Mouse (Mus musculus): ENCODE measurements at regions not wholly inside any gene's neighbourhood (a gene's known extent, or its start where the extent isn't known, plus 50 kb on each side); places are given as distances from the start of the nearest gene placed in this dataset.

GRCm38 (mm10) chr6:112546033-112546432 lies 56.3 kb upstream of the Oxtr start:
- Histone ChIP-seq H3K4me2 (replicated peaks) (no peak overlapping the region), H3K27ac (replicated peaks) (no peak overlapping the region), H3K4me3 (no peak overlapping the region), H3K36me3 (no peaks in the 10 kb centered on the region), H3K9ac (replicated peaks) (no peak overlapping the region), H3K9me3 (no peaks in the 10 kb centered on the region), H3K4me1 (no peaks in the 10 kb centered on the region), H3K27me3 (no peaks in the 10 kb centered on the region)
- no peak for ATAC-seq (replicated peaks)
- WGBS, result 69% methylated on average over 5 of the region's 5 CpGs

- no peak overlapping the region for H3K27ac ChIP-seq (replicated peaks)
- no peaks in the 10 kb centered on the region for H3K36me3 ChIP-seq
- no peak overlapping the region for H3K4me2 ChIP-seq (replicated peaks)
- 74% methylated on average over 4 of the region's 4 CpGs for WGBS
- H3K9ac ChIP-seq (replicated peaks), result no peak overlapping the region
- no peak overlapping the region for H3K4me3 ChIP-seq
- no peaks in the 10 kb centered on the region for H3K9me3 ChIP-seq
- no peaks in the 10 kb centered on the region for H3K4me1 ChIP-seq
- no peak for ATAC-seq (replicated peaks)
- H3K27me3 ChIP-seq, result no peaks in the 10 kb centered on the region
Measured at GRCm38 (mm10) chr6:112544315-112544714, 54.6 kb upstream of the Oxtr start.

GRCm38 (mm10) chr6:112542692-112543091 lies 52.9 kb upstream of the Oxtr start:
- Histone ChIP-seq H3K27me3 (no peaks in the 10 kb centered on the region), H3K4me3 (no peak overlapping the region), H3K4me2 (replicated peaks) (no peak overlapping the region), H3K4me1 (no peaks in the 10 kb centered on the region), H3K27ac (replicated peaks) (no peak overlapping the region), H3K9me3 (no peaks in the 10 kb centered on the region), H3K36me3 (no peaks in the 10 kb centered on the region), H3K9ac (replicated peaks) (no peak overlapping the region)
- ATAC-seq (replicated peaks), result no peak
- 96% methylated on average over 2 of the region's 2 CpGs for whole genome bisulfite sequencing
